Comparison of ENCODE assay signal across 16 mouse cellular contexts in genomic region chr9:43975405-43975804, GRCm38 (mm10).
DNase-seq lines count a peak whose midpoint lies in the region.
"Had no signal": no experiment of that assay in that cellular context is flagged by ENCODE, and none has a peak within 500 bp of the region (broad histone marks: within the 10 kb centered on the region; RNA-seq: fewer than 3 reads in every experiment).

No protein-coding gene starts in this region.

- intact Hi-C loops in left cerebral cortex, postnatal 36 days (cut with DNase I): no loop called here

- peak; percentile 23 for DNase-seq in 416B (ENCODE audit: low read depth)
- peak; percentile 62 for DNase-seq in CD4-positive, CD25-positive, alpha-beta regulatory T cell, adult 2 months (ENCODE audit: low read depth, low spot score)
- DNase-seq in T-cell, adult 2 months (ENCODE audit: low spot score): peak; percentile 24
- peak; percentile 75 for DNase-seq in induced T-regulatory cell, adult 2 months (ENCODE audit: low read depth)
- no peak for DNase-seq in left cerebral cortex, postnatal 36 days (ENCODE audit: low spot score in 2 of 2)
- DNase-seq in kidney, adult 8-10 months: no peak
- DNase-seq in cerebellum, adult 9-10 months: no peak
- DNase-seq in kidney, postnatal 36 days: no peak
- DNase-seq: adrenal gland, postnatal 14 days; cerebellum, adult 11-12 months; cerebellum, adult 9-11 months; forebrain, postnatal 0 days; gastrocnemius, postnatal 14 days; heart, adult 18-20 months; heart, postnatal 4 days; kidney, adult 18-20 months had no signal

Comparison
In these comparisons a context has a peak if more than half of its experiments do, and no peak if none do; other contexts are left out.
1. DNase-seq: peak in 416B (single experiment), CD4-positive, CD25-positive, alpha-beta regulatory T cell, adult 2 months (single experiment), T-cell, adult 2 months (single experiment) and induced T-regulatory cell, adult 2 months (single experiment); none in left cerebral cortex, postnatal 36 days (0 of 2), kidney, adult 8-10 months (0 of 2), cerebellum, adult 9-10 months (single experiment) and kidney, postnatal 36 days (0 of 2).